Mouse (Mus musculus) intestine, embryonic 15.5 days (tissue): ENCODE results near the gene Rbms3. TPM values are rescaled to one million over a fixed set of nuclear protein-coding genes. Genes with fewer than 3 reads are reported as not detected.

Experiments
- ATAC-seq: fragments of 200-750 bp; cut with Nextera tagmentation; 2 replicates; pipeline ENCODE4 v1.8.0; 2017; ENCODE audit warnings: moderate TSS enrichment, moderate library complexity
- H3K27ac ChIP-seq: fragments of 300-500 bp; sonication (generic); 2 replicates; pipeline ENCODE4 v1.5.1; 2015; ENCODE audit warnings: mild to moderate bottlenecking, inconsistent platforms
- H3K27me3 ChIP-seq: fragments of 300-500 bp; sonication (generic); replicated peaks from 2 replicates; pipeline ENCODE4 v1.6.1; 2015; ENCODE audit warnings: inconsistent platforms
- H3K36me3 ChIP-seq: fragments of 300-500 bp; sonication (generic); 2 replicates; pipeline ENCODE4 v1.6.1; 2015; ENCODE audit warnings: inconsistent platforms
- H3K4me1 ChIP-seq: fragments of 300-500 bp; sonication (generic); replicated peaks from 2 replicates; pipeline ENCODE4 v1.6.1; 2015; ENCODE audit warnings: inconsistent platforms
- H3K4me2 ChIP-seq: fragments of 300-500 bp; sonication (generic); replicated peaks from 2 replicates; pipeline ENCODE4 v1.6.1; 2015; ENCODE audit warnings: mild to moderate bottlenecking, inconsistent platforms
- H3K4me3 ChIP-seq: fragments of 300-500 bp; sonication (generic); replicated peaks from 2 replicates; pipeline ENCODE4 v1.5.1; 2015; ENCODE audit warnings: inconsistent platforms
- H3K9ac ChIP-seq: fragments of 300-500 bp; sonication (generic); 2 replicates; pipeline ENCODE4 v1.6.1; 2015; ENCODE audit warnings: inconsistent platforms
- H3K9me3 ChIP-seq: fragments of 300-500 bp; sonication (generic); 2 replicates; pipeline ENCODE4 v1.6.1; 2016; ENCODE audit warnings: inconsistent platforms
- WGBS: fragments of 180-500 bp; shearing (Covaris S2); methylation state at CpG from one replicate; pipeline ENCODE4 v1.1.7; 2015; 5-methylcytosine and 5-hydroxymethylcytosine counted together
- polyA plus RNA-seq: library from polyadenylated mRNA; unstranded; fragments of >200 nt; fragmentation: Nextera tagmentation; extraction: Ambion mirVana; gene quantifications from 2 replicates; pipeline ENCODE4 v1.2.1, GENCODE M21; 2015

The Rbms3 gene
- polyA plus RNA-seq, 1 experiment from 2014 or later, result 53.0 TPM

GRCm38 (mm10) chr9:117442611-117443010 lies 187.1 kb downstream of the Rbms3 start:
- no peak overlapping the region for H3K4me3 ChIP-seq
- H3K4me1 ChIP-seq, result no peaks in the 10 kb centered on the region
- no peaks in the 10 kb centered on the region for H3K9me3 ChIP-seq
- WGBS, result 53% methylated on average over 7 of the region's 7 CpGs
- ATAC-seq, result no peak
- no peaks in the 10 kb centered on the region for H3K36me3 ChIP-seq
- H3K4me2 ChIP-seq, result no peak overlapping the region
- H3K27ac ChIP-seq, result no peak overlapping the region
- H3K27me3 ChIP-seq, result no peaks in the 10 kb centered on the region
- H3K9ac ChIP-seq, result no peak overlapping the region

DNA sequence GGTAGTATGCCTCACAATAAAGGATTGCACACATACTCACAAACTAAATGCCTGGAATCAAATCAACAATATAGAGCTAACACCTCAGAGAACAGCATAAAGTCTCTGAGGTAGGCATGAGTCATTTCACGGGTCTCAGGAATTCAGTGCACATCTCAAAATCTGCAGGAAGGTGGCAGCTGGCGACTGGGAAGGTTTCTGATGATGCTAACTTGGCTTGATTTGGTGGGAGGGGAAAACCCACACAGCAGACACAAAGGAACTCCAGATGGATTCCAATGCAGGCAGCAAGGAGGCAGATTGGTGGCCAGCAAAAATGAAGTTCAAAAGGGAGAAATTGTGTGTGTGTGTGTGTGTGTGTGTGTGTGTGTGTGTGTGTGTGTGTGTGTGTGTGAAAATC lies 193.9 kb downstream of the Rbms3 start:
- H3K27ac ChIP-seq, result no peak overlapping the region
- no peaks in the 10 kb centered on the region for H3K4me1 ChIP-seq
- H3K4me3 ChIP-seq, result no peak overlapping the region
- no peaks in the 10 kb centered on the region for H3K9me3 ChIP-seq
- H3K9ac ChIP-seq, result no peak overlapping the region
- H3K27me3 ChIP-seq, result no peaks in the 10 kb centered on the region
- ATAC-seq, result no peak
- H3K36me3 ChIP-seq, result no peaks in the 10 kb centered on the region
- WGBS, result 62% methylated on average over 2 of the region's 2 CpGs
- no peak overlapping the region for H3K4me2 ChIP-seq

DNA sequence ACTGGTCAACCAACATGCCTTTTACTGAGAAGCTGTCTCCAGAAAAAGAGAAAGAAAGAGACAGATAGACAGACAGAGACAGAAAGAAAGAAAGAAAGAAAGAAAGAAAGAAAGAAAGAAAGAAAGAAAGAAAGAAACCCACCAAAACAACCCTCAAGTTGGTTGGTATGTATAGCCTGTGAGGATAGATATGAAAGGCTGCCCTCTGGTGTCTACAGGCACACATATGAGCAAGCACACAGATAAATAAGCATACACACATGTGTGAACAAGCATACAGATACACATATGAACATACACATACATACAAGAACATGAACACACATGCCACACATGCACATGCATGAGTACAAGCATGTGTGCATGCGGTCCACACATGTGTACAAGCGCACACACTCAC lies 199.0 kb downstream of the Rbms3 start:
- H3K27ac ChIP-seq, result no peak overlapping the region
- WGBS, result 97% methylated on average over 2 of the region's 2 CpGs
- H3K9ac ChIP-seq, result no peak overlapping the region
- no peaks in the 10 kb centered on the region for H3K4me1 ChIP-seq
- no peaks in the 10 kb centered on the region for H3K9me3 ChIP-seq
- H3K27me3 ChIP-seq, result no peaks in the 10 kb centered on the region
- H3K4me2 ChIP-seq, result no peak overlapping the region
- H3K36me3 ChIP-seq, result no peaks in the 10 kb centered on the region
- H3K4me3 ChIP-seq, result no peak overlapping the region
- no peak for ATAC-seq

DNA sequence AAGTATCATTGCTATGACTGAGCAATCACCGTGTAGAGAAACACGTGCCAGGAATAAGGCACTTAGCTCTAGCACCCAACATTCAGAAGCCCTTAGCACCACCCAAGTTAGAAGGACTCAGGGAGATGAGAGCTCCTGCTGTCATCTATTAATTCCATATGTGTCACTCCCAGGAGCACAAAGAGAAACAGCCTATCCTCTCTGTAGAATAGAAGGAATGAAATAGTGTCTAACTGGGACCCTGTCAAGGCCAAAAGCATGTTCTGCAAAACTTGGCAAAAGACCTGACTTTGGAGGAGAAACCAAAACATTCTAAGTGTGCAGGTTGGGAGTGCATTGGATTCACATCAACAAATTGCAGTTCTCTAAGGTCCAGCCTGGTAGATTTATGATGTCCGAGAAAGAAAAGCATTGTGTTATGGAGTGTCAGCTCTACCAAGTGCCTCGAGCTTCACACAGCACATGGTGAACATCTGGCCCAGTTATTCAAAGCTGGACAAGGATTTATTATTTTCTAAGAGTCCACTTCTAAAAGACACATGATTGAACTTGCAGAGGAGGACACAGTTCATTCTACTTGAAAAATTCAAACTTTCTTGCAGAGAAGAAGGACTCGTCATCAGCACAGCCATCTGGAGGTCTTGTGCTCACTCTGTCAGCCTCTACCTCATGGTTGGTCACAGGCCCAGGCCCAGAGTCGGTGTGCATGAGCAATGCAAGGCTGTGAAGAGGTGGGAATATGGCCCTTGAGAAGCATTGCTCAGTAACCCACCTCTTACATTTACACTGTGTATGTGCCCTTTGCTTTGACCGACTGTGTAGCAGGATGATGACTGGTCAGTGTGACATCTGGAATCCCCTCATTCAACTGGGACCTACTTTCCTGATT lies 200.3 kb downstream of the Rbms3 start:
- Histone ChIP-seq H3K9ac (no peak overlapping the region), H3K4me2 (no peak overlapping the region), H3K9me3 (no peaks in the 10 kb centered on the region), H3K4me3 (no peak overlapping the region), H3K27ac (no peak overlapping the region), H3K27me3 (no peaks in the 10 kb centered on the region), H3K4me1 (no peaks in the 10 kb centered on the region), H3K36me3 (no peaks in the 10 kb centered on the region)
- ATAC-seq, result peak; percentile 36
- 66% methylated on average over 7 of the region's 7 CpGs for WGBS

DNA sequence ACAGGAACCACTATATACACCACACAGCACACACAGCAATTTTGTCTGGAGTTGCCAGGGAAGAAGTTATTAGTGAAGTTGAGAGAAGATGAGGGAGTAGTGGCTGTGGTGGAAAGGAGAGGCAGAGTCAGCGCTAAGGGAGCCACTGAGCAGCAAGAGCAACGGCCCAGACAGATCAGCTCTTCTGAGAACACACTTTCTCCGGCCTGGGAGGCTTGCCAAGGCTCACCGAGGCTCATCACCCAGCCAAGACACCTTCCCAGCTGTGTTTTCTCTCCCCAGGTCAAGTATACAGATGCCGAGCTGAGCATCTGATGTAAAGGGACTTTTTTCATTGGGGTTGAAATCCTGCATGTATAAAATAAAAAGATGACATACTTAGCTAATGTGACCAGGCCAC lies 206.5 kb downstream of the Rbms3 start:
- no peaks in the 10 kb centered on the region for H3K27me3 ChIP-seq
- ATAC-seq, result no peak
- 52% methylated on average over 5 of the region's 5 CpGs for WGBS
- H3K27ac ChIP-seq, result no peak overlapping the region
- H3K9me3 ChIP-seq, result no peaks in the 10 kb centered on the region
- H3K36me3 ChIP-seq, result no peaks in the 10 kb centered on the region
- H3K4me2 ChIP-seq, result no peak overlapping the region
- H3K4me3 ChIP-seq, result no peak overlapping the region
- no peak overlapping the region for H3K9ac ChIP-seq
- H3K4me1 ChIP-seq, result no peaks in the 10 kb centered on the region

DNA sequence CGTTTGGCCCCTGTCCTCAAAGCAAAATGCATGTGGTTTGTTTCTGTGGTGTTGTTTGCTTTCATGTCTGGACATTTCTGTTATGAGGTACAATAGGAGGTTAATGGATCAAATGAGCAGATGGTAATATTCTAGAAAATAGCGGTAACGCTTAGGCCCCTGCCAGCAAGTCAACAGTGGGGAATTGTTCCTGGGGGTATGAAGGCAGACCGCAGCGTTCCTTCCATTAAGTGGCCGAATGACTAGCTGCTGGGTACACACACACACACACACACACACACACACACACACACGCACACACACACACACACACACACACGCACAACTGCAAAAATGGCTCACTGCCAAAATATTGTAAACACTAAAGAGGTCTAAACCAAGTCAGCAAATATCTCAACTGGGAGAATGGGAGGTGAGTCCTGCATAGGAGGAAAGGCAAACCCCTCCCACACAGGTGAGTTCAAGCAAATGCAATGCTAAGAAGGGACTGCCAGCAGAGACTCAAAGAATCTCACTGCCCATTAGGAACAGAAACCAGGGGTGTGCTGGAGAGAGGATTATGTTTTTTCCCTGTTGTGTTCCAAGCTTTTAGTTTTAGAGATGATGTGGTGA lies 209.7 kb downstream of the Rbms3 start:
- H3K27me3 ChIP-seq, result no peaks in the 10 kb centered on the region
- H3K4me1 ChIP-seq, result no peaks in the 10 kb centered on the region
- no peaks in the 10 kb centered on the region for H3K9me3 ChIP-seq
- no peak overlapping the region for H3K9ac ChIP-seq
- H3K36me3 ChIP-seq, result no peaks in the 10 kb centered on the region
- no peak overlapping the region for H3K27ac ChIP-seq
- no peak overlapping the region for H3K4me3 ChIP-seq
- no peak for ATAC-seq
- H3K4me2 ChIP-seq, result no peak overlapping the region
- 67% methylated on average over 8 of the region's 8 CpGs for WGBS

DNA sequence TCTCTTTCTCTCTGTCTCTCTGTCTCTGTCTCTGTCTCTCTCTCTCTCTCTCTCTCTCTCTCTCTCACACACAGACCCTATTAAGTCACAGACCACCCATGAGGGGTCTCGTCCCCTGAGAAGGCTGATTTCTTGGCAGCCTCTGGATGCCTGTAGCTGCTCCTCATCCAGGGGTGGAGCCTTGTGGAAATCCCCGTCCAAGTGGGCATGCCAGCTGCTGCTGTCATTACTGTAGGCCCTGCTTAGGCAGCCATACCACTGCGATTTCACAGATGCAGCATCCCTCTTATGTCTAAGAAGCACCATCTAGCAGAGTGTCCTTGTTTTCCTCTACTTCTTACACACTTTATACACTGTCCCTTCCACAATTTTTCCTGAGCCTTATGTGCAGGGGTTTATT lies 216.5 kb downstream of the Rbms3 start:
- Histone ChIP-seq H3K4me3 (no peak overlapping the region), H3K27ac (no peak overlapping the region), H3K27me3 (no peaks in the 10 kb centered on the region), H3K9ac (no peak overlapping the region), H3K4me1 (no peaks in the 10 kb centered on the region), H3K9me3 (no peaks in the 10 kb centered on the region), H3K36me3 (no peaks in the 10 kb centered on the region), H3K4me2 (no peak overlapping the region)
- 45% methylated on average over 3 of the region's 3 CpGs for WGBS
- ATAC-seq, result no peak

DNA sequence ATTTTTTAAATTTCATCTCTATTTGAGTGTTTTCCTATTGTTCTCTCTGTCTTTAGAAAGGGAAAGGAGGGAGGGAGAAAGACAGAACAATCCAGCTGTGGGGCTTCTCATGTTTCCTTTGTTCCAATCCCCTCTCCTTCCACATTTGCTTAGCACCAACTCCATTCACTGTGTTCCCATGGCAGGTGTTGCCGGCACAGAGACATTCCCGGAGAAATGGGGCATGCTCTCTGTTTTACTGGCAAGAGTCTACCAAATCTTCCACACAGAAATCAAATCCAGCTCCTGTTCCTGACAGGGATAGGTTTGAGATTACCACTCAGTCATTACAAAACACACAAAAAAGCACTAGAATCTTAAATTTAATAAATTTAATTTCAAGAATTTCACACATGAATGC lies 217.1 kb downstream of the Rbms3 start:
- Histone ChIP-seq H3K27ac (no peak overlapping the region), H3K27me3 (no peaks in the 10 kb centered on the region), H3K36me3 (no peaks in the 10 kb centered on the region), H3K4me3 (no peak overlapping the region), H3K9me3 (no peaks in the 10 kb centered on the region), H3K4me2 (no peak overlapping the region), H3K9ac (no peak overlapping the region), H3K4me1 (no peaks in the 10 kb centered on the region)
- ATAC-seq, result no peak
- WGBS, result 56% methylated on average over 2 of the region's 2 CpGs

DNA sequence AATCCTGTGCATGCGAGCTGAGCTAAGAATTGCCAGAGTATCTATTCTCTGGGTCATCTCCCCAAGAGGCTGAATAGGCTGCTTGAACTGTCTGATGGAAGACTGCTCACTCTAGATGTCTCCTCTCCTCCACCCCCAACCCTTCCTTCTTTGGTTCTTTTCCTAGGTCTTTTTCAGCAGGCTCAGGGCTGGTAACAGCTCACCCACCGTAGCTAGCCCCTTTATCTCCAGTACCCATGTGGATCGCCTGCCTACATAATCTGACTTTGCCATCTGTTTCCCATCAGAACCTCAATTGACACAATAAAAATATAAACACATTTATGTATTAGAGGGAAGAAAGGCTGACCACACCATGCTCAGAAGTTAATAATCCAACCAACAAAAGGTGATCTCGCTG lies 225.1 kb downstream of the Rbms3 start:
- Histone ChIP-seq H3K27ac (no peak overlapping the region), H3K4me3 (no peak overlapping the region), H3K36me3 (no peaks in the 10 kb centered on the region), H3K4me2 (no peak overlapping the region), H3K9me3 (no peaks in the 10 kb centered on the region), H3K27me3 (no peaks in the 10 kb centered on the region), H3K9ac (no peak overlapping the region), H3K4me1 (no peaks in the 10 kb centered on the region)
- ATAC-seq, result no peak
- WGBS, result 76% methylated on average over 4 of the region's 4 CpGs

DNA sequence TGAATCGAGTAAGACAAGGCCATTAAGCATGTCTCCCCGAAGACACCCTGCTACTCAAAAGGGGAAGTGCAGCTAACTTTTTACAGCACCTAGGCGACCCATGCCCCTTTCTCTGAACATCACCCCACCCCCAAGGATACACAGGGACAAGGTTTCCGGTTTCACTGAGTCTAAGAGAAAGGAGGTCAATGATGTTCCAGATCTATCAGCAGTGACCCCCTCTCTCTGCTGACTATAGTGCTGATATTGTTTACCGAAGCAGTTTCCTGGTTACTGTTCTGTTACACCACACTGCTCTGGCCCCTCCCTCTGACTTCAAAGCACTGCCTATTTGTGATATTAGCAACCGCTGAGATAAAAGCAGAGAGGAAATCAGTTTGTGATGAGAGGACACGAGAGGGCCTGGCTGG lies 229.4 kb downstream of the Rbms3 start:
- Histone ChIP-seq H3K9me3 (no peaks in the 10 kb centered on the region), H3K9ac (no peak overlapping the region), H3K4me1 (no peaks in the 10 kb centered on the region), H3K4me2 (no peak overlapping the region), H3K36me3 (no peaks in the 10 kb centered on the region), H3K27me3 (no peaks in the 10 kb centered on the region), H3K27ac (no peak overlapping the region), H3K4me3 (no peak overlapping the region)
- peak; percentile 73 for ATAC-seq
- 20% methylated on average over 7 of the region's 7 CpGs for WGBS

DNA sequence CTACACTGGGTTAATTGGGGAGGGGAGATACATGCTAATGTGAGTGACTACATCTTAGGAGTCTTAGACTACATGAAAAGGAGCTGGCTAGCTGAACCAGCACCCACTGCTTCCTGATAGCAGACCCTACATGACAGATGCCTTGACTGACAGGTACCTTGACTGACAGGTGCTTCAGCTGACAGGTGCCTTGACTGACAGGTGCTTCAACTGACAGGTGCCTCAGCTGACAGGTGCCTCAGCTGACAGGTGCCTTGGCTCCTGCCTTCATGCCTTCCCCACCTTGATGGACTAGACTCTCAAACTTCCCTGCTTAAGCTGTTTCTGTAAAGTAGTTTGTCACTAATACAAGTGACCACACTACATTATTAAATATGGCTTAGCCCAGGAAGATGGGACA lies 232.6 kb downstream of the Rbms3 start:
- no peaks in the 10 kb centered on the region for H3K27me3 ChIP-seq
- H3K9ac ChIP-seq, result no peak overlapping the region
- 0 out of 2 replicates have a peak, but pooled peaks cover 4% of the 10 kb centered on the region for H3K4me1 ChIP-seq
- H3K4me3 ChIP-seq, result no peak overlapping the region
- no peaks in the 10 kb centered on the region for H3K36me3 ChIP-seq
- no peak overlapping the region for H3K27ac ChIP-seq
- ATAC-seq, result no peak
- no peaks in the 10 kb centered on the region for H3K9me3 ChIP-seq
- H3K4me2 ChIP-seq, result no peak overlapping the region

DNA sequence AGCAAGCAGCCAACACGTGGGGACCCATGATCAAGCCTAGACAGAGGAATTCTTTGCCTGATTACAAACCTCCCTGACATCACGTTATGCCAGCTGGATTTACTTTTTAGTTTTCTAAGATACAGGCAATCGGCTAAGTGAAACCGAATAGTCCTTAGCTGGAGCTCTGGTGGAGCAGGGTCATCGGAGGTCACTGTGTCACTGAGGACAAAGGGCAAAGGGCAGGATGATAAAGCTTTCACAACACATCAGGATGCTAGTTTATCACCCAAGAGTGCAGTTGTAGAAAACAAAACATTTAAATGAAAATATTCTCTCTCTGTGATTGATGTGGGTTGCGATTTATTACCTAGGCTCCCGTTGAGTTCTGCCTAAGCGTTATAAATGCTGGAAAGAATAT lies 233.1 kb downstream of the Rbms3 start:
- no peaks in the 10 kb centered on the region for H3K36me3 ChIP-seq
- no peak overlapping the region for H3K9ac ChIP-seq
- H3K4me2 ChIP-seq, result no peak overlapping the region
- H3K4me1 ChIP-seq, result 0 out of 2 replicates have a peak, but pooled peaks cover 4% of the 10 kb centered on the region
- no peaks in the 10 kb centered on the region for H3K27me3 ChIP-seq
- no peak overlapping the region for H3K4me3 ChIP-seq
- no peaks in the 10 kb centered on the region for H3K9me3 ChIP-seq
- WGBS, result 71% methylated on average over 8 of the region's 8 CpGs
- no peak for ATAC-seq
- no peak overlapping the region for H3K27ac ChIP-seq
